Mouse (Mus musculus) heart, embryonic 12.5 days (tissue): ENCODE measurements around the gene Sh2b3. TPM values are rescaled to one million over a fixed set of nuclear protein-coding genes. Genes with fewer than 3 reads are reported as not detected.

Experiments
- ATAC-seq: fragments of 200-750 bp; cut with Nextera tagmentation; 2 replicates; pipeline ENCODE4 v1.8.0; 2017; ENCODE audit warnings: moderate TSS enrichment, moderate library complexity; ENCODE audit not compliant: insufficient number of reproducible peaks, low FRiP score
- H3K27ac ChIP-seq: fragments of 300-500 bp; sonication (generic); 2 replicates; pipeline ENCODE4 v1.5.1; 2016; ENCODE audit warnings: mild to moderate bottlenecking, moderate library complexity; ENCODE audit not compliant: poor library complexity, severe bottlenecking
- H3K27me3 ChIP-seq: fragments of 300-500 bp; sonication (generic); replicated peaks from 2 replicates; pipeline ENCODE4 v1.6.1; 2016; ENCODE audit warnings: mild to moderate bottlenecking, moderate library complexity
- H3K36me3 ChIP-seq: fragments of 300-500 bp; sonication (generic); 2 replicates; pipeline ENCODE4 v1.6.1; 2016; ENCODE audit warnings: mild to moderate bottlenecking, moderate library complexity
- H3K4me1 ChIP-seq: fragments of 300-500 bp; sonication (generic); replicated peaks from 2 replicates; pipeline ENCODE4 v1.6.1; 2016; ENCODE audit warnings: mild to moderate bottlenecking
- H3K4me2 ChIP-seq: fragments of 300-500 bp; sonication (generic); 2 replicates; pipeline ENCODE4 v1.6.1; 2016; ENCODE audit warnings: mild to moderate bottlenecking, moderate library complexity
- H3K4me3 ChIP-seq: fragments of 300-500 bp; sonication (generic); 2 replicates; pipeline ENCODE4 v1.5.1; 2016; ENCODE audit warnings: mild to moderate bottlenecking
- H3K9ac ChIP-seq: fragments of 300-500 bp; sonication (generic); 2 replicates; pipeline ENCODE4 v1.6.1; 2016; ENCODE audit warnings: mild to moderate bottlenecking, moderate library complexity
- H3K9me3 ChIP-seq: fragments of 300-500 bp; sonication (generic); replicated peaks from 2 replicates; pipeline ENCODE4 v1.6.1; 2016; ENCODE audit warnings: mild to moderate bottlenecking, moderate library complexity
- WGBS: fragments of 180-500 bp; shearing (Covaris S2); methylation state at CpG from one replicate; pipeline ENCODE4 v1.1.7; 2016; 5-methylcytosine and 5-hydroxymethylcytosine counted together
- microRNA-seq: library from miRNA; unstranded; fragments of <30 nt; microRNA quantifications from one replicate; pipeline ENCODE4, GENCODE M21; 2017
- polyA plus RNA-seq: library from polyadenylated mRNA; unstranded; fragments of >200 nt; fragmentation: Nextera tagmentation; extraction: Ambion mirVana; gene quantifications from 2 replicates; pipeline ENCODE4 v1.2.1, GENCODE M21; 2016

Gene Sh2b3
- polyA plus RNA-seq, 1 experiment from 2014 or later, result 22.6 TPM

GRCm38 (mm10) chr5:121782467-121782866, 55.0 kb downstream of the Sh2b3 start:
- H3K4me1 ChIP-seq, result peaks cover 4% of the 10 kb centered on the region; the same call in 1 of the 2 replicates
- no peak overlapping the region for H3K4me2 ChIP-seq
- ATAC-seq, result no peak
- no peaks in the 10 kb centered on the region for H3K9me3 ChIP-seq
- H3K36me3 ChIP-seq, result peaks cover 72% of the 10 kb centered on the region
- H3K9ac ChIP-seq, result no peak overlapping the region
- no peak overlapping the region for H3K4me3 ChIP-seq
- no peaks in the 10 kb centered on the region for H3K27me3 ChIP-seq
- H3K27ac ChIP-seq, result no peak overlapping the region
- 58% methylated on average over 4 of the region's 4 CpGs for WGBS

GRCm38 (mm10) chr5:121780180-121780579, 57.3 kb downstream of the Sh2b3 start:
- Histone ChIP-seq H3K4me2 (no peak overlapping the region), H3K36me3 (peaks cover 64% of the 10 kb centered on the region), H3K27me3 (no peaks in the 10 kb centered on the region), H3K4me3 (no peak overlapping the region), H3K9ac (no peak overlapping the region), H3K9me3 (no peaks in the 10 kb centered on the region), H3K27ac (no peak overlapping the region), H3K4me1 (peaks cover 4% of the 10 kb centered on the region; the same call in 1 of the 2 replicates)
- ATAC-seq, result no peak
- WGBS, result 81% methylated on average over 5 of the region's 5 CpGs

- 84% methylated on average over 7 of the region's 7 CpGs for WGBS
- Histone ChIP-seq H3K36me3 (peaks cover 64% of the 10 kb centered on the region), H3K27ac (no peak overlapping the region), H3K4me3 (no peak overlapping the region), H3K4me2 (no peak overlapping the region), H3K27me3 (no peaks in the 10 kb centered on the region), H3K4me1 (peaks cover 4% of the 10 kb centered on the region; the same call in 1 of the 2 replicates), H3K9me3 (no peaks in the 10 kb centered on the region), H3K9ac (no peak overlapping the region)
- ATAC-seq, result no peak
These were observed 58.8 kb downstream of the Sh2b3 start for GRCm38 (mm10) chr5:121778485-121779119.

- no peaks in the 10 kb centered on the region for H3K9me3 ChIP-seq
- H3K9ac ChIP-seq, result no peak overlapping the region
- H3K4me1 ChIP-seq, result no peaks in the 10 kb centered on the region
- no peak overlapping the region for H3K4me2 ChIP-seq
- 88% methylated on average over 3 of the region's 3 CpGs for WGBS
- H3K4me3 ChIP-seq, result no peak overlapping the region
- ATAC-seq, result no peak; the same call in 1 of the 2 replicates
- no peaks in the 10 kb centered on the region for H3K27me3 ChIP-seq
- H3K27ac ChIP-seq, result no peak overlapping the region
- peaks cover 66% of the 10 kb centered on the region for H3K36me3 ChIP-seq
These were observed 65.8 kb downstream of the Sh2b3 start for GRCm38 (mm10) chr5:121771611-121772010.

- Histone ChIP-seq H3K4me3 (no peak overlapping the region), H3K36me3 (peaks cover 65% of the 10 kb centered on the region), H3K27ac (no peak overlapping the region), H3K9me3 (no peaks in the 10 kb centered on the region), H3K27me3 (no peaks in the 10 kb centered on the region), H3K4me1 (peaks cover 6% of the 10 kb centered on the region; the same call in 1 of the 2 replicates), H3K9ac (no peak overlapping the region), H3K4me2 (no peak overlapping the region)
- WGBS, result 89% methylated on average over 7 of the region's 7 CpGs
- no peak for ATAC-seq
These were observed 67.6 kb downstream of the Sh2b3 start for GRCm38 (mm10) chr5:121769827-121770226.

GRCm38 (mm10) chr5:121767564-121767963, 69.9 kb downstream of the Sh2b3 start:
- Histone ChIP-seq H3K27ac (no peak overlapping the region), H3K36me3 (peaks cover 61% of the 10 kb centered on the region)

GRCm38 (mm10) chr5:121766038-121766773, 71.2 kb downstream of the Sh2b3 start:
- no peak overlapping the region for H3K9ac ChIP-seq
- no peak overlapping the region for H3K27ac ChIP-seq
- H3K36me3 ChIP-seq, result peaks cover 60% of the 10 kb centered on the region
- no peaks in the 10 kb centered on the region for H3K9me3 ChIP-seq
- ATAC-seq, result no peak
- no peaks in the 10 kb centered on the region for H3K27me3 ChIP-seq
- WGBS, result 95% methylated on average over 4 of the region's 4 CpGs
- H3K4me3 ChIP-seq, result no peak overlapping the region
- no peak overlapping the region for H3K4me2 ChIP-seq
- H3K4me1 ChIP-seq, result peaks cover 10% of the 10 kb centered on the region; the same call in 1 of the 2 replicates

More at GRCm38 (mm10) chr5:121767564-121767963, 69.9 kb downstream of the Sh2b3 start:
- WGBS, result 89% methylated on average over 2 of the region's 2 CpGs
- no peaks in the 10 kb centered on the region for H3K9me3 ChIP-seq
- ATAC-seq, result no peak
- no peak overlapping the region for H3K9ac ChIP-seq
- H3K4me3 ChIP-seq, result no peak overlapping the region
- H3K4me1 ChIP-seq, result peaks cover 10% of the 10 kb centered on the region; the same call in 1 of the 2 replicates
- no peak overlapping the region for H3K4me2 ChIP-seq
- H3K27me3 ChIP-seq, result no peaks in the 10 kb centered on the region

Small RNA genes within 50 kb of the gene (microRNA-seq; reads per million reads assigned to microRNA genes)
- gene Mir7031, result 0.71 reads per million

Other genes with a start within 250 kb of the Sh2b3 start
- gene Aldh2, start 243.8 kb downstream of the Sh2b3 start, polyA plus RNA-seq, result 64.0 and 72.0 TPM in 2 replicates
- gene Acad12, start 218.7 kb downstream of the Sh2b3 start, polyA plus RNA-seq, result 5.8 and 6.1 TPM in 2 replicates
- 1.4 and 1.5 TPM in 2 replicates for gene Acad10, start 177.1 kb downstream of the Sh2b3 start, polyA plus RNA-seq
- 32.8 and 34.8 TPM in 2 replicates for gene Brap, start 177.1 kb downstream of the Sh2b3 start, polyA plus RNA-seq
- 82.4 and 83.2 TPM in 2 replicates for gene Atxn2, start 126.3 kb downstream of the Sh2b3 start, polyA plus RNA-seq
- gene Pheta1, start 11.3 kb upstream of the Sh2b3 start, polyA plus RNA-seq, result 17.1 and 17.8 TPM in 2 replicates
- 7.6 and 10.1 TPM in 2 replicates for gene Cux2, start 212.5 kb upstream of the Sh2b3 start, polyA plus RNA-seq